Mouse (Mus musculus) midbrain, embryonic 10.5 days (tissue): ENCODE results near the gene C130074G19Rik. TPM values are rescaled to one million over a fixed set of nuclear protein-coding genes. Genes with fewer than 3 reads are reported as not detected.
A peak's percentile ranks its signal among the peaks of the same experiment; 100 is the strongest.

Experiments used
- DNase-seq: peaks from one replicate; pipeline ENCODE4 v3.0.0-alpha.2; 2017; ENCODE audit warnings: low spot score
- H3K27ac ChIP-seq: fragments of 300-500 bp; sonication (generic); replicated peaks from 2 replicates; pipeline ENCODE4 v1.5.1; 2016; ENCODE audit warnings: mild to moderate bottlenecking
- H3K27me3 ChIP-seq: fragments of 300-500 bp; sonication (generic); 2 replicates; pipeline ENCODE4 v1.6.1; 2016; ENCODE audit warnings: low read depth, mild to moderate bottlenecking; ENCODE audit not compliant: poor library complexity, severe bottlenecking
- H3K36me3 ChIP-seq: fragments of 300-500 bp; sonication (generic); 2 replicates; pipeline ENCODE4 v1.6.1; 2016; ENCODE audit warnings: mild to moderate bottlenecking, moderate library complexity
- H3K4me1 ChIP-seq: fragments of 300-500 bp; sonication (generic); 2 replicates; pipeline ENCODE4 v1.6.1; 2016
- H3K4me3 ChIP-seq: fragments of 300-500 bp; sonication (generic); 2 replicates; pipeline ENCODE4 v1.5.1; 2016; ENCODE audit warnings: mild to moderate bottlenecking, moderate library complexity
- H3K9me3 ChIP-seq: fragments of 300-500 bp; sonication (generic); replicated peaks from 2 replicates; pipeline ENCODE4 v1.6.1; 2016; ENCODE audit warnings: mild to moderate bottlenecking
- WGBS: fragments of 180-500 bp; shearing (Covaris S2); methylation state at CpG from one replicate; pipeline ENCODE4 v1.1.7; 2016; 5-methylcytosine and 5-hydroxymethylcytosine counted together
- polyA plus RNA-seq: library from polyadenylated mRNA; unstranded; fragments of >200 nt; fragmentation: Nextera tagmentation; extraction: Ambion mirVana; gene quantifications from 2 replicates; pipeline ENCODE4 v1.2.1, GENCODE M21; 2016

C130074G19Rik gene
- polyA plus RNA-seq, 1 experiment from 2014 or later: 0.62 TPM

DNA sequence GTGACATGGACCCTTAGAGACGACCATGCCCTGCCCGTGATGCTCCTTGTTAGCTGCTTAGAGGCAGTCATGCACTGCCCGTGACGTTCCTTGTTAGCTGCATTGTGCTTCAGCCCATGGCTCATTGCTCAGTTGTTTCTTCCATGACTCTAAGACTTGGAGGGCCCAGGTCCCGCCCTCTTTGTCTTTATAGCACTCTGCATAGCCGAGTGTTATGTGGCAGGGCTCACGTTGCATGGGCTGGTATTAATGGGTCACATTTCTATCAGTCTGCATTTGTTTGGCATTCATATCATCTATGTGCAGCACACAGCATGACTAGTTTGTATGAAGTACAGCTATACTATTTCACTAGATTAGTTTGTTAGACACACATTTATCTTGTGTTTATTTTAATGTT, 20.7 kb upstream of the C130074G19Rik start:
- DNase-seq: no peak
- peaks cover 9% of the 10 kb centered on the region for H3K4me1 ChIP-seq
- WGBS: 69% methylated on average over 7 of the region's 7 CpGs
- peaks cover 80% of the 10 kb centered on the region for H3K36me3 ChIP-seq
- H3K4me3 ChIP-seq: no peak overlapping the region
- H3K9me3 ChIP-seq: no peaks in the 10 kb centered on the region
- H3K27ac ChIP-seq: no peak overlapping the region
- no peaks in the 10 kb centered on the region for H3K27me3 ChIP-seq

DNA sequence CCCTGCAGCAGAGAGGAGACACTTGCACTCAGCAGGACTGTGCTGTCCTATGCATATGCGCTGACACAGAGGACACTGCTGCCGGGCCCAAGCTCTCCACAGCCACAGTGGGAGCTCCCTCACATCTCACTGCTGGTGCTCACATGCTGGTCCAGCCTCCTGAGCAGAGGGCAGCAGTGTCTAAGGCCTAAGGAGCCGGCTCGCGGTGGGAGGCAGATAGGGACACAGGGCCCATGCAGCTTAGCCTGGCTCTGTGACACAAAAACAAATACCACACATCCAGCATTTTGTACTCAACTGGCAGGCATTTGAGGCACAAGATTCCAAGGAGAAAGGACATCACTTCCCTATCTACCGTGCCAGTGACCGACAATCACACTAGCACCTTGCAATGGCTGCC, 19.9 kb upstream of the C130074G19Rik start:
- WGBS: 61% methylated on average over 7 of the region's 7 CpGs
- Histone ChIP-seq H3K27me3 (no peaks in the 10 kb centered on the region), H3K4me3 (no peak overlapping the region), H3K4me1 (peaks cover 9% of the 10 kb centered on the region), H3K9me3 (no peaks in the 10 kb centered on the region), H3K36me3 (peaks cover 79% of the 10 kb centered on the region), H3K27ac (0 out of 2 replicates have a peak overlapping the region, but pooled peaks have one; percentile 13)
- no peak for DNase-seq

DNA sequence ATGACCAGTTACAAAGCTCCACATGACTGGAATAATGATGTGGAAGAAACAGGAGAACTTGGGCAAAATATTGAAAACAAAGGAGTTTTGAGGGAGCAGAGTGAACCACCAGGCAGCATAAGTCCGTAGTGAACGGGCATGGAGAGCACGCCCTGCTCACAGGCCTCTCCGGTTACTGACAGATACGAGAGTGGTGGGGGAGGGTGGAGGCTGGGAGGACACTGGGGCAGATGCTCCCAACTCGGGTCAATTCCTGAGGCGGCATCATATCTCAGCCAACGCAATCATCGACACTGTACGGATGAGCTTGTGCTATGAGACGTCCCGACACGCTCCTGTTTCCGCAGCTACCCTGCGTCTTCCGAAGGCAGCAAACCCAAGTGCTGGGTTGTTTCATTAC, 14.3 kb upstream of the C130074G19Rik start:
- DNase-seq: no peak
- no peaks in the 10 kb centered on the region for H3K27me3 ChIP-seq
- H3K4me3 ChIP-seq: no peak overlapping the region
- no peak overlapping the region for H3K27ac ChIP-seq
- peaks cover 38% of the 10 kb centered on the region for H3K36me3 ChIP-seq
- 0 out of 2 replicates have a peak, but pooled peaks cover 3% of the 10 kb centered on the region for H3K4me1 ChIP-seq
- WGBS: 80% methylated on average over 16 of the region's 16 CpGs
- no peaks in the 10 kb centered on the region for H3K9me3 ChIP-seq

DNA sequence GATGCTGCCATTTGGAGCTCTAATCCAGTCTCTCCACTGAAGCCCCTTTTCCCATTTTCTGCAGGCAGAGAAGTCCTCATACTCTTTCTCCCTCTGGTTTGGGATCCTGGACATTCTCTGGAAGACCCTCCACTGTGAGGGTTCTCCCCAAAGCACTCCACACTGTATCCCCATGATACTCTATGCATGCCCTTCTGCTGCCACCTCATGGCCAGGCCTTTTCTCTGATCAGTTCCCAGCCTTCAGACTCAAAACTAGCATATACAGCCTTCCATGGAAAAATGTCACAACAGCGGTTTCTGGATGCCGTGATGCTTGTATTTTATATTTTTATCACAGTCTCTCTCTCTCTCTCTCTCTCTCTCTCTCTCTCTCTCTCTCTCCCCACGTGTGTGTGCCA, 9.0 kb upstream of the C130074G19Rik start:
- Histone ChIP-seq H3K27ac (no peak overlapping the region), H3K4me3 (no peak overlapping the region), H3K9me3 (no peaks in the 10 kb centered on the region), H3K4me1 (0 out of 2 replicates have a peak, but pooled peaks cover 3% of the 10 kb centered on the region), H3K36me3 (0 out of 2 replicates have a peak, but pooled peaks cover 2% of the 10 kb centered on the region), H3K27me3 (no peaks in the 10 kb centered on the region)
- WGBS: 90% methylated on average over 3 of the region's 3 CpGs
- no peak for DNase-seq

DNA sequence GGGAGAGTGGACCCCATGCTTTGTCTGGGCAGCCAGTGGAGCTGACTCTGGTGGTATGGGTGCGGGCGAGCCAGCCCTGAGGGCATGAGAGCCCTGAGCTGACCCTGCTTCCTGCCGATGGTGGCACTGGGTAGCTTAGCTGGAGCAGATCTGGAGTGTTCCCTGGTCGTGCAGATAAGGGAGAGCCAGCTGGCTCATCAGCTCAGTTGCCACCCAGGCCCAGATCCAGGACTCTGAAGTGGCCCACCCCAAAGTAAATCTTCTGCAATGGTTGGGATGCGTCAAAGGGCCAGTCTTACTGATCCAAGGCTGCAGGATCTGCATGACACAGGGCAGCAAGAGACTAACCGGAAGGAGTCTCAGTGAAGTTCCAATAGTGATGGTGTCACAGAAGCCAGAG, 6.4 kb upstream of the C130074G19Rik start:
- no peak for DNase-seq
- WGBS: 93% methylated on average over 6 of the region's 6 CpGs

DNA sequence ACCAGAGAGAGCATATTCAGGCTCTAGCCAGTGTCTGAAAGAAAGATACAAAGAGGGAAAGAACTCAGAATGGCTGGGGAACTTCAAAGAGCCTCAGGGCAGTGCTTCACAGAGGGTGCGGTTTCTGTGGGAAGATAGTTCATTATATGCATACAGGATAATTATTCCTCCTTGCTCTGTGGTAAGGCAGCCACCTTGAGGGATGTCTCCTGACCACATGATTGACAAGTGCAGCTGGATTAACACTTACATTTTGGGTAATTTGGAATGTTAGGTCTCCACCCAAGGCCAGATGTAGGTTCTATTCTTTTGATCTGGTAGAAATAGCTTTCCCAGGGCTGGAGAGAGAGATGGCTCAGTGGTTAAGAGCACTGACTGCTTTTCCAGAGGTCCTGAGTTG, 3.1 kb upstream of the C130074G19Rik start:
- Histone ChIP-seq H3K9me3 (no peaks in the 10 kb centered on the region), H3K27ac (no peak overlapping the region), H3K27me3 (peaks cover 40% of the 10 kb centered on the region), H3K4me1 (peaks cover 11% of the 10 kb centered on the region), H3K4me3 (no peak overlapping the region), H3K36me3 (no peaks in the 10 kb centered on the region)
- 78% methylated on average over 1 of the region's 1 CpGs for WGBS
- no peak for DNase-seq

More for the DNA sequence above, 6.4 kb upstream of the C130074G19Rik start:
- Histone ChIP-seq H3K27ac (no peak overlapping the region), H3K36me3 (no peaks in the 10 kb centered on the region), H3K4me3 (no peak overlapping the region), H3K4me1 (0 out of 2 replicates have a peak, but pooled peaks cover 3% of the 10 kb centered on the region), H3K27me3 (peaks cover 7% of the 10 kb centered on the region; the same call in 1 of the 2 replicates), H3K9me3 (no peaks in the 10 kb centered on the region)

DNA sequence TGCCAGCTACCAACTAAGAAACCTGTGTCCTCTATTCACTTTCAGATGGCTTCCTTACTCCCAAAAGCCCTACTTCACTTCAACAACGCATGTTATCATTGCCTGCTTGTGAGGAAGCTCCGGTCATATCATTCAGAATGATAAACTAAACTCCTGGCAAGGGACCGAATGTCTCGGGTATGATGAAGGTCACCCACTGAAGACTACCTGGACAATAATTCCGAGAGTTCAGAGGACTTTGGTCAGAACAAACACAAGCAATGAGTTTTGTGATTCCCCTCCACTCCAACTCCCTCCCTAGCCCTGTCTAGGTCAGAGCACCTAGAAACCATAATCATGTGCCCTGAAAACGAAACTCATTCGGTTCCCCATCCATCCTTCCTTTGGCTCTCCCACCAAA, 1.2 kb downstream of the C130074G19Rik start:
- Histone ChIP-seq H3K27ac (no peak overlapping the region), H3K9me3 (no peaks in the 10 kb centered on the region), H3K27me3 (peaks cover 54% of the 10 kb centered on the region), H3K36me3 (no peaks in the 10 kb centered on the region), H3K4me3 (peak overlapping the region; percentile 62; the same call in 1 of the 2 replicates), H3K4me1 (peaks cover 15% of the 10 kb centered on the region)
- WGBS: 69% methylated on average over 7 of the region's 7 CpGs
- no peak for DNase-seq

DNA sequence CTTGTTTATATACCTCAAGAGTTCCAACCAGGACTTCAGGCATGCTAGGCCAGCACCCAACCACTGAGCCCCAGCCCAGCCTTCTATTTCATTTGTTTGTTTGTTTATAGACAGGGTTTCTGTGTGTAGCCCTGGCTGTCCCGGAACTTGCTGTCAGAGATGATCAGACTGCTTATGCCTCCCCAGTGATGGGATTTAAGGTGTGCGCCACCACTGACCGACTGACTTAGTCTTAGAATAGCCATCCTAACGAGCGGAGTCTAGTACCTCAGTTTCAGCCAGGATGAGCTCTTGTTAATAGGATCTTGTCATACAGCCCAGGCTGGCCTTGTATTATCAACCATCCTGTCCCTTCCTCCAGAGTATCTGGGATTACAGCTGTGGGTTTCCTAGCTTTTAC, 1.8 kb downstream of the C130074G19Rik start:
- no peaks in the 10 kb centered on the region for H3K36me3 ChIP-seq
- H3K27ac ChIP-seq: no peak overlapping the region
- 86% methylated on average over 5 of the region's 5 CpGs for WGBS
- peaks cover 15% of the 10 kb centered on the region for H3K4me1 ChIP-seq
- DNase-seq: no peak
- H3K4me3 ChIP-seq: no peak overlapping the region
- H3K27me3 ChIP-seq: peaks cover 54% of the 10 kb centered on the region
- H3K9me3 ChIP-seq: no peaks in the 10 kb centered on the region

DNA sequence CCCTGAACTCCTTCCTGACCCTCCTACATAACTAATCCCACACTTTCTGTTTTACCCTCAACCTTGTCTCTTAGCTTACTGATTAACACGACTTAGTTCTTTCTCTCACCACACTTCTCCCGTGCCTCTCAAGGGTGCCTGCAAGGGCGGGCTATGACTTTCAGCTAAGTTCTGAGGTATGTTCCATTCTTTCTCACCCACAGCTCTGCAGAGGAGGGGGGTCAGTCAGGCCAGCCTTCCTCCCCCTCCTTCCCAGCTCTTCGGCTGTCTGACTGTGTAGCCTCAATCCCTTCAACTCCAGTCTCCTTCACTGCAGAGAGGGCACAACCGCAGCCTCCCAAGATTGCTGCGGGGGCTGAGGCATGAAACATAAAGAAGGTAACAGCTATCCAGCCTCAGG, 4.2 kb downstream of the C130074G19Rik start:
- Histone ChIP-seq H3K4me3 (no peak overlapping the region), H3K27me3 (peaks cover 42% of the 10 kb centered on the region), H3K9me3 (no peaks in the 10 kb centered on the region), H3K4me1 (peaks cover 15% of the 10 kb centered on the region), H3K27ac (no peak overlapping the region), H3K36me3 (no peaks in the 10 kb centered on the region)
- DNase-seq: no peak
- 83% methylated on average over 6 of the region's 6 CpGs for WGBS

DNA sequence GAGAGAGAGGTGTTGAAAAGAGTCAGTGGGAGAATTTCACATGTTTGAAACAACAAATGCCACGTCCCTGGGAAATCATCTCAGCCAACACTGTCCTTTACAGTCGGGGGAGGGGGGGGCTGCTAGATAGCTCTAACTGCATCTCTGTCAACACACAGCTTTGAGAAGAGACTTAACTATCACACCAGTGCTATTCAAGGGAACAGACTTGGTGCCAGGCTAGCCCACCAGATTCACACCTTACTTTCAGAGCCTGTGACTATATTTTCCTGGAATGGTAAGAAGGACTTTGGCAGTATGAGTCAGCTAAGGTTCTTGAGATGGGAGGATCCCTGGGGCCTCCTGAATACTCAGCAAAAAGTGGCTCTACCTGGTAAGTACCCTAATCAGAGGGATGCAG, 5.7 kb downstream of the C130074G19Rik start:
- Histone ChIP-seq H3K9me3 (no peaks in the 10 kb centered on the region), H3K36me3 (no peaks in the 10 kb centered on the region), H3K27me3 (peaks cover 42% of the 10 kb centered on the region), H3K4me1 (peaks cover 6% of the 10 kb centered on the region), H3K27ac (no peak overlapping the region), H3K4me3 (no peak overlapping the region)
- WGBS: 83% methylated on average over 2 of the region's 2 CpGs
- DNase-seq: no peak

DNA sequence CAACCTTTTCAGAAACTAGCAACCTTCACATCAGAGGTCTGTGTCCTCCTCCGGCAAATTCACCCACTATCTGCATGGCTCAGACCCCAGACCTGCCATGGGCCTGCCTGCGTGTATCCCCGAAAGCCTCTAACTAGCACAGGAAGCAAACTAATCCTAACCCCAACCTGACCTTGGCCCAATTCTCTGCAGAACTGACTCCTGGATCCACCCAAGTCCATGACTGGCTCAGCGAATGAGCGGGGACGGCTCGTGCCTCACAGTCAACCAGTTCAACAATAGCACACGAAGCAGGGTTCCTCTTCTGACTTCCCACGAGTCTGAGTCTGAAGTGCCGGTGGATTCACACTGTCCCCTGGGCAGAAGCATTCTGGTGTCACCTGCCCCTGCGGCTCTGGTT, 9.1 kb downstream of the C130074G19Rik start:
- H3K4me3 ChIP-seq: no peak overlapping the region
- H3K9me3 ChIP-seq: no peaks in the 10 kb centered on the region
- H3K27me3 ChIP-seq: peaks cover 30% of the 10 kb centered on the region
- DNase-seq: no peak
- no peaks in the 10 kb centered on the region for H3K36me3 ChIP-seq
- H3K4me1 ChIP-seq: peaks cover 6% of the 10 kb centered on the region
- no peak overlapping the region for H3K27ac ChIP-seq
- WGBS: 87% methylated on average over 11 of the region's 11 CpGs

DNA sequence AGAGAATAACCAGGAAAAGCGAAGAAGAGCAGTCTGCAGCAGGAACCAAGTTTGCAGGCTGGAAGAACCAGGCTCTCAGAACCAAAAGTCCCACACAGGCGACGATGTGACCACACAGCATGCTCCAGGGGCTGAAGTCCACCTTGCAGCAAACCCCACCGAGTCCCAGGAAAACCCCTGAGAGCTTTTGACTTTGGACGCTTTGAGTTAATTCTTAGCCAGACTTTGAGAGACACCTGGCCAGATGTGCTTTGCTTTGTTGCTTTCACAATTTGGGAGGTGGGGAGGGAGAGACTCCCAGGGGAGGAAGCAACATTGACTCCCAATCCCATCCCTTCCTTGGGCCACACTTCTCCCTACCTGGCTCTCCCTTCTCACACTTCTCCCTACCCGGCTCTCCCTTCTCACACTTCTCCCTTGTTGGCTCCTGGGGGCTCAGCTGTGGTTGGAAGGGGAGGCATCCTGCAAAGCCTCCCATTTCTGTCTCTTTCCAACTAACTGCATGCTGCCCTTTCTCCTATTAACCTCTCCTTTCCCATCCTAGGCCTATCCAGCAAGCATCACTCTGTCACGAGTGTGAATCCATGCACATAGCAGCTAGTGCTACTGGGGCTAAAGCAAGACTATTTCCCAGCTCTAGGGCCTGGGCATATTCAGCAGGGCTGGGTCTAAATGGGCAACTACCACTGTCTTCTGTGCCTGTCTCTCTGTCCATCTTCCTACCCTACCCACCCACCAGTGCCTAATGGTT, 10.8 kb downstream of the C130074G19Rik start:
- Histone ChIP-seq H3K9me3 (no peaks in the 10 kb centered on the region), H3K36me3 (no peaks in the 10 kb centered on the region), H3K27ac (no peak overlapping the region), H3K4me3 (no peak overlapping the region), H3K4me1 (peaks cover 13% of the 10 kb centered on the region), H3K27me3 (peaks cover 39% of the 10 kb centered on the region)
- no peak for DNase-seq
- 80% methylated on average over 7 of the region's 7 CpGs for WGBS

DNA sequence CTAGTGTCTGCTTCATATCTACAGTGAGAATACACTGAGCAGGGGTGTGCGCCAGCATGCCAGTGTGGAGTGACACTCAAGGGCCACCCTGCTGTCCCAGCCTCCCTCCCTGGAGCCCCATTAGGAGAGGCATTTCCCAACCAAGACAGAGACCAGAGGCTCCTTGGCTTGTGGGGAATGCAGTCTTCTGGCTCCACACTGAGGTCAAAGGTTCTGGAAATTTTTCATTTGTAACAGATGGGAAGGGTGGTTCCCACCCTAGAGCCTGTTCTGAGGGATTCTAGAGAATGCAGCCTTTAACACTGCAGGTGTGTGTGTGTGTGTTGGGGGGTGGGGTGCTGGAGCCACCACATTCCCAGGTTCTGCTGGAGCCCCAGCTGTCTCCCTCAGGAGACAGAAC, 11.5 kb downstream of the C130074G19Rik start:
- peaks cover 44% of the 10 kb centered on the region for H3K27me3 ChIP-seq
- H3K27ac ChIP-seq: no peak overlapping the region
- no peak overlapping the region for H3K4me3 ChIP-seq
- no peaks in the 10 kb centered on the region for H3K9me3 ChIP-seq
- peaks cover 18% of the 10 kb centered on the region for H3K4me1 ChIP-seq
- WGBS: 94% methylated on average over 1 of the region's 1 CpGs
- H3K36me3 ChIP-seq: no peaks in the 10 kb centered on the region
- DNase-seq: no peak
